Mouse (Mus musculus) forebrain, embryonic 16.5 days (tissue): Measurements from ENCODE around the gene Vsig1. TPM values are rescaled to one million over a fixed set of nuclear protein-coding genes. Genes with fewer than 3 reads are reported as not detected.

ENCODE experiments used
- ATAC-seq: fragments of 200-750 bp; cut with Nextera tagmentation; 2 replicates; pipeline ENCODE4 v1.8.0; 2017; ENCODE audit warnings: mild to moderate bottlenecking, moderate library complexity
- H3K27ac ChIP-seq: fragments of 300-500 bp; sonication (generic); 2 replicates; pipeline ENCODE4 v1.5.1; 2014; ENCODE audit warnings: low read length, control low read depth
- H3K27me3 ChIP-seq: fragments of 300-500 bp; sonication (generic); replicated peaks from 2 replicates; pipeline ENCODE4 v1.6.1; 2014; ENCODE audit warnings: low read length; ENCODE audit not compliant: control insufficient read depth, insufficient read depth
- H3K36me3 ChIP-seq: fragments of 300-500 bp; sonication (generic); 2 replicates; pipeline ENCODE4 v1.6.1; 2014; ENCODE audit not compliant: control insufficient read depth, insufficient read depth
- H3K4me1 ChIP-seq: fragments of 300-500 bp; sonication (generic); replicated peaks from 2 replicates; pipeline ENCODE4 v1.6.1; 2014; ENCODE audit warnings: low read length; ENCODE audit not compliant: control insufficient read depth, insufficient read depth
- H3K4me2 ChIP-seq: fragments of 300-500 bp; sonication (generic); 2 replicates; pipeline ENCODE4 v1.6.1; 2014; ENCODE audit warnings: mild to moderate bottlenecking, low read length, control low read depth
- H3K4me3 ChIP-seq: fragments of 300-500 bp; sonication (generic); replicated peaks from 2 replicates; pipeline ENCODE4 v1.5.1; 2014; ENCODE audit warnings: mild to moderate bottlenecking, low read length, control low read depth
- H3K9ac ChIP-seq: fragments of 300-500 bp; sonication (generic); replicated peaks from 2 replicates; pipeline ENCODE4 v1.6.1; 2014; ENCODE audit warnings: low read depth, low read length, control low read depth
- H3K9me3 ChIP-seq: fragments of 300-500 bp; sonication (generic); 2 replicates; pipeline ENCODE4 v1.6.1; 2016; ENCODE audit warnings: low read length; ENCODE audit not compliant: control insufficient read depth
- WGBS: fragments of 180-500 bp; shearing (Covaris S2); extraction: QIAGEN DNeasy Blood & Tissue Kit; methylation state at CpG from one replicate; pipeline ENCODE4 v1.1.7; 2014; 5-methylcytosine and 5-hydroxymethylcytosine counted together
- polyA plus RNA-seq: library from polyadenylated mRNA; unstranded; fragments of >200 nt; fragmentation: Nextera tagmentation; extraction: Ambion mirVana; gene quantifications from 2 replicates; pipeline ENCODE4 v1.2.1, GENCODE M21; 2015

The Vsig1 gene
- polyA plus RNA-seq, result not detected in 2 replicates

GRCm38 (mm10) chrX:140907360-140907759 is at the start of gene Vsig1:
Gene Vsig1, plus strand, starts transcription at chrX:140907608.
- Histone ChIP-seq H3K27me3 (no peaks in the 10 kb centered on the region; the same call in 1 of the 2 replicates), H3K36me3 (no peaks in the 10 kb centered on the region), H3K9me3 (no peaks in the 10 kb centered on the region), H3K27ac (no peak within 1 kb of the TSS), H3K4me2 (no peak within 1 kb of the TSS), H3K4me3 (no peak within 1 kb of the TSS), H3K4me1 (no peaks in the 10 kb centered on the region), H3K9ac (no peak within 1 kb of the TSS)
- no peak for ATAC-seq
- whole genome bisulfite sequencing, result 77% methylated on average over 7 of the region's 7 CpGs

DNA sequence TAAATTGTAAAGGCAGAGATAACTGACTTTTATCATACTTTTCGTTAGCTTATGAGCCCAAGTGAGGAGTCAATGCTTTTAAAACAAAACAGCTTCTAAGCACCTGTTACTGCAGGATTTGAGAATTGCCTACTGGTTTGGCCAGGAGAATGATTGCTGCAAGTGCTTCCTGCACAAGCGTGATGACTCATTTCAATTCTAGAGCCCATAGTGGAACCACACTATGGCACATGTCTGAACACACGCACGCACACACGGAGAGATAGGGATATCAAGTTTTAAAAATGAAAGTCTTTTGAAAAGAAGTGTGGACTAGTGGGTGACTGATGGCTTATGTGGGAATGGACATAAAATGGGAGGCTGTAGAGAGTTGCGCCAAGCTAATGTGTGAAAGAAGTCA is 44.6 kb upstream of the Vsig1 start:
- 93% methylated on average over 6 of the region's 6 CpGs for WGBS
- Histone ChIP-seq H3K36me3 (no peaks in the 10 kb centered on the region), H3K4me3 (no peak overlapping the region), H3K27me3 (peaks cover 2% of the 10 kb centered on the region; the same call in 1 of the 2 replicates), H3K9me3 (no peaks in the 10 kb centered on the region), H3K27ac (no peak overlapping the region), H3K4me1 (no peaks in the 10 kb centered on the region), H3K4me2 (no peak overlapping the region), H3K9ac (no peak overlapping the region)
- ATAC-seq, result no peak

GRCm38 (mm10) chrX:140863431-140863830 is 44.0 kb upstream of the Vsig1 start:
- no peak overlapping the region for H3K4me3 ChIP-seq
- no peak overlapping the region for H3K4me2 ChIP-seq
- peaks cover 2% of the 10 kb centered on the region; the same call in 1 of the 2 replicates for H3K27me3 ChIP-seq
- no peaks in the 10 kb centered on the region for H3K36me3 ChIP-seq
- 80% methylated on average over 4 of the region's 4 CpGs for WGBS
- H3K9me3 ChIP-seq, result no peaks in the 10 kb centered on the region
- no peak overlapping the region for H3K27ac ChIP-seq
- no peaks in the 10 kb centered on the region for H3K4me1 ChIP-seq
- no peak overlapping the region for H3K9ac ChIP-seq
- no peak for ATAC-seq

DNA sequence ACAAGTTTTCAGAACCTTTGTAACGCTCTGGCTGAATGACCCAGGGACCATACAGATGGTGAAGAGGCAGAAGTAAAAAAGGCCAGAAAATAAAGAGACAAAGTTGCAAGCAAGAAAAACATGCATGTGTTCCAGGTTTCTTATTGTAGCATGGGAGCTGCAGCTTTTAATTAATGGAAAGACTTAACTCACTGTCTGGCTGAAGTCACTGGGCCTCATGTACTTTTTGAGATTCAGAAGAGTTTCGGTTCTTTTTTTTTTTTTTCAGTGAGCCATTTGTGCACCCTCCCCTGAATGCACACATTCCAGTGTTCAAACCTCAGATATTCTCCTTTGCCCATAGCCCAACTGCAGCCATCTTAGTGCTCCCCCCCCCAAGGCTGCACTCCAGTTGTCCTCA is 20.2 kb upstream of the Vsig1 start:
- H3K9me3 ChIP-seq, result no peaks in the 10 kb centered on the region
- no peak for ATAC-seq
- no peak overlapping the region for H3K9ac ChIP-seq
- no peaks in the 10 kb centered on the region for H3K27me3 ChIP-seq
- H3K4me2 ChIP-seq, result no peak overlapping the region
- H3K27ac ChIP-seq, result no peak overlapping the region
- H3K36me3 ChIP-seq, result no peaks in the 10 kb centered on the region
- 89% methylated on average over 2 of the region's 2 CpGs for WGBS
- H3K4me3 ChIP-seq, result no peak overlapping the region
- no peaks in the 10 kb centered on the region for H3K4me1 ChIP-seq

GRCm38 (mm10) chrX:140891796-140892195 is 15.6 kb upstream of the Vsig1 start:
- Histone ChIP-seq H3K9ac (no peak overlapping the region), H3K27ac (no peak overlapping the region), H3K36me3 (no peaks in the 10 kb centered on the region), H3K27me3 (no peaks in the 10 kb centered on the region), H3K4me1 (no peaks in the 10 kb centered on the region), H3K4me2 (no peak overlapping the region), H3K9me3 (no peaks in the 10 kb centered on the region), H3K4me3 (no peak overlapping the region)
- no peak for ATAC-seq
- WGBS, result 87% methylated on average over 4 of the region's 4 CpGs

GRCm38 (mm10) chrX:140903487-140903886 is 3.9 kb upstream of the Vsig1 start:
- no peak overlapping the region for H3K9ac ChIP-seq
- no peaks in the 10 kb centered on the region; the same call in 1 of the 2 replicates for H3K27me3 ChIP-seq
- no peaks in the 10 kb centered on the region for H3K36me3 ChIP-seq
- no peak overlapping the region for H3K4me2 ChIP-seq
- 85% methylated on average over 3 of the region's 3 CpGs for WGBS
- no peaks in the 10 kb centered on the region for H3K9me3 ChIP-seq
- H3K4me1 ChIP-seq, result no peaks in the 10 kb centered on the region
- H3K4me3 ChIP-seq, result no peak overlapping the region
- ATAC-seq, result no peak
- H3K27ac ChIP-seq, result no peak overlapping the region

DNA sequence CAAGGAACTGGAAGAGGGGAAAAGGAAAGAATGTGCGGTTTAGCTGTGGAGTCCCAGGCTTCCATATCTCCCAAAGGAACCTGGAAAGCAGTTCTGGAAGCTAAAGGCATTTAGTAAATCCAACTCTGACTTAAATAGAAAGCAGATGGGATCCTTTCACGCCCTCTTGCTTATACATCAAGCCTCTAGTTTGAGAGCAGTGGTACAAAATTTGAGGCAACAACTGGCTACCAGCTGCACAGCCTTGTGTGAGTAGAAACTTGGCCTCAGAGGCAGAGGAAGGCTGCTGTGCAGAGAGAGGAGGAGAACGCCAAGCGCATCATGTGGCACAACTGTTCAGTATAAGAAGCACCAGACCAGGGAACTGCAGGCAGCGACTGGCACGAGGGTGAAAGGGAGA is 13.9 kb downstream of the Vsig1 start:
- Histone ChIP-seq H3K36me3 (no peaks in the 10 kb centered on the region), H3K9me3 (no peaks in the 10 kb centered on the region), H3K4me1 (no peaks in the 10 kb centered on the region), H3K27me3 (no peaks in the 10 kb centered on the region; the same call in 1 of the 2 replicates), H3K4me3 (no peak overlapping the region), H3K27ac (no peak overlapping the region), H3K4me2 (no peak overlapping the region), H3K9ac (no peak overlapping the region)
- no peak for ATAC-seq
- WGBS, result 88% methylated on average over 6 of the region's 6 CpGs

DNA sequence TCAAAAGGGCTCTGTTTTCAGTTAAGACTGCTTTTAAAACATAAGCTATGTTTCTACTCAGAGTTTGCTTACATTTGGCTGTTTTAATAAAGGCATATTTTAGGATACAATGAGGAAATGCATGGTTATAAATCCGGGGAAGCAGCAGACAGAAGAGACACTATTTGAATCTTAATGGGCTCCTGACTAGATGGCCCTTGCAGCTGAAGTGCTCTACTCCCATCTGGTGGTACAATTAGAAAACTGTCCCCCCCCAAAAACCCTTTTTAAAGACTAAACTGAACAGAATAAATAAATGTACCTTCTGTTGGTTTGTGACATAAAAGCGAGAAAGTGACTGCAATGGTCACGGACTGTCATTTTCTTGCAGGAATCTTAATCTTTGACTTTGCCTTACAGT is 24.7 kb downstream of the Vsig1 start:
- H3K9ac ChIP-seq, result no peak overlapping the region
- no peak overlapping the region for H3K4me2 ChIP-seq
- WGBS, result 67% methylated on average over 3 of the region's 3 CpGs
- H3K4me3 ChIP-seq, result no peak overlapping the region
- peaks cover 8% of the 10 kb centered on the region; the same call in 1 of the 2 replicates for H3K27me3 ChIP-seq
- no peaks in the 10 kb centered on the region for H3K4me1 ChIP-seq
- no peaks in the 10 kb centered on the region for H3K36me3 ChIP-seq
- no peaks in the 10 kb centered on the region for H3K9me3 ChIP-seq
- ATAC-seq, result peak; percentile 58; the same call in 1 of the 2 replicates
- H3K27ac ChIP-seq, result no peak overlapping the region

- no peak for ATAC-seq
- H3K27me3 ChIP-seq, result peaks cover 8% of the 10 kb centered on the region; the same call in 1 of the 2 replicates
- WGBS, result 79% methylated on average over 3 of the region's 3 CpGs
- no peaks in the 10 kb centered on the region for H3K9me3 ChIP-seq
- no peak overlapping the region for H3K9ac ChIP-seq
- H3K27ac ChIP-seq, result no peak overlapping the region
- no peak overlapping the region for H3K4me3 ChIP-seq
- H3K4me1 ChIP-seq, result no peaks in the 10 kb centered on the region
- H3K36me3 ChIP-seq, result no peaks in the 10 kb centered on the region
- no peak overlapping the region for H3K4me2 ChIP-seq
These were observed 25.9 kb downstream of the Vsig1 start for GRCm38 (mm10) chrX:140933263-140933662.

GRCm38 (mm10) chrX:140936271-140936670 is 28.9 kb downstream of the Vsig1 start:
- peaks cover 2% of the 10 kb centered on the region; the same call in 1 of the 2 replicates for H3K27me3 ChIP-seq
- H3K9ac ChIP-seq, result no peak overlapping the region
- no peaks in the 10 kb centered on the region for H3K9me3 ChIP-seq
- H3K4me1 ChIP-seq, result no peaks in the 10 kb centered on the region
- H3K27ac ChIP-seq, result no peak overlapping the region
- 74% methylated on average over 5 of the region's 5 CpGs for WGBS
- H3K4me3 ChIP-seq, result no peak overlapping the region
- H3K4me2 ChIP-seq, result no peak overlapping the region
- ATAC-seq, result no peak
- H3K36me3 ChIP-seq, result no peaks in the 10 kb centered on the region
